Mouse (Mus musculus) thymus, adult 2 months (tissue): ENCODE results near the gene Cmss1. TPM values are rescaled to one million over a fixed set of nuclear protein-coding genes. Genes with fewer than 3 reads are reported as not detected.

ENCODE experiments used
- DNase-seq: peaks from one replicate; pipeline ENCODE4 v3.0.0; 2021
- H3K27ac ChIP-seq: fragments of 200-500 bp; 2 replicates; pipeline ENCODE4 v1.5.1; 2012; ENCODE audit warnings: low read length, control low read depth; ENCODE audit not compliant: control insufficient read depth, insufficient read depth
- H3K27me3 ChIP-seq: fragments of 200-500 bp; 2 replicates; pipeline ENCODE4 v1.6.1; 2012; ENCODE audit warnings: mild to moderate bottlenecking, low read length, moderate library complexity, mixed read lengths; ENCODE audit not compliant: control insufficient read depth, insufficient read depth
- H3K36me3 ChIP-seq: fragments of 200-500 bp; 2 replicates; pipeline ENCODE4 v1.6.1; 2012; ENCODE audit warnings: mild to moderate bottlenecking, low read length, moderate library complexity; ENCODE audit not compliant: control insufficient read depth, insufficient read depth
- H3K4me1 ChIP-seq: fragments of 200-500 bp; replicated peaks from 2 replicates; pipeline ENCODE4 v1.6.1; 2012; ENCODE audit warnings: low read length; ENCODE audit not compliant: control insufficient read depth, insufficient read depth
- H3K4me3 ChIP-seq: fragments of 200-500 bp; 2 replicates; pipeline ENCODE4 v1.5.1; 2012; ENCODE audit warnings: mild to moderate bottlenecking, low read length, control low read depth, moderate library complexity; ENCODE audit not compliant: control insufficient read depth, insufficient read depth
- CTCF ChIP-seq: fragments of 200-500 bp; IDR thresholded peaks from 2 replicates; pipeline ENCODE4 v1.5.1; 2012; ENCODE audit warnings: mild to moderate bottlenecking, control low read depth, low read length, moderate library complexity, borderline replicate concordance; ENCODE audit not compliant: control insufficient read depth, poor library complexity, insufficient read depth; ENCODE audit errors: extremely low read depth
- POLR2A ChIP-seq: fragments of 200-500 bp; IDR thresholded peaks from 2 replicates; pipeline ENCODE4 v1.6.1; 2012; ENCODE audit warnings: mild to moderate bottlenecking, low read length, control low read depth, moderate library complexity; ENCODE audit not compliant: control insufficient read depth, poor library complexity, insufficient read depth; ENCODE audit errors: extremely low read depth
- WGBS: fragments of 180-500 bp; shearing (Covaris S2); methylation state at CpG from one replicate; pipeline ENCODE4 v1.1.7; 2018; 5-methylcytosine and 5-hydroxymethylcytosine counted together
- polyA plus RNA-seq: library from polyadenylated mRNA; depleted of rRNA; stranded (reverse); fragments of >200 nt; gene quantifications from 2 replicates; pipeline ENCODE4 v1.2.3, GENCODE M21; 2012

The Cmss1 gene
- polyA plus RNA-seq, 1 experiment: 6.2 TPM

DNA sequence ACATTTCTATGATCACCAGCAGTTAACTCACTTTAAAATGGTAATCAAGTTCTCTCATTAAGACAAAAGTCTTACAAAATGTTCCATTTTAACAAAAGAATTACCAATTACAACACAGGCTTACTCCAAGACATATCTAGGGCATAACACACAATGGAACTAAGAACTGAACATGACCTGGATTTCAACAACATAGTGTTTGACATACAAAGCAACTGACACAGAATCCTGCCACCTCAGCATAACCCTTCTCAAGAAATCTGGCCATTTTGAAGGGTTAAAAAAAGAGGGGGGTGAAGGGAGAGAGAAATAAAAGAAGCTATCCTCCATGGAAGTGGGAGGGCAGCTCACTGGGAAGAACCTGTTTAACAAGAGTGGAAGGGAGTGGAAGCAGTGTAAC lies 5.6 kb downstream of the Cmss1 start:
- H3K4me3 ChIP-seq: no peak overlapping the region
- no peak overlapping the region for H3K27ac ChIP-seq
- H3K36me3 ChIP-seq: no peaks in the 10 kb centered on the region
- no peak for DNase-seq
- TF ChIP-seq CTCF: no peak
- TF ChIP-seq POLR2A: no peak
- H3K4me1 ChIP-seq: no peaks in the 10 kb centered on the region
- H3K27me3 ChIP-seq: no peaks in the 10 kb centered on the region

- H3K27ac ChIP-seq: no peak overlapping the region
- WGBS: 94% methylated on average over 4 of the region's 4 CpGs
- H3K4me3 ChIP-seq: no peak overlapping the region
- TF ChIP-seq CTCF (no peak), POLR2A (no peak)
- H3K36me3 ChIP-seq: no peaks in the 10 kb centered on the region
- H3K4me1 ChIP-seq: no peaks in the 10 kb centered on the region
- DNase-seq: no peak
- H3K27me3 ChIP-seq: no peaks in the 10 kb centered on the region
Observed at GRCm38 (mm10) chr16:57597295-57597957, 9.2 kb downstream of the Cmss1 start.

GRCm38 (mm10) chr16:57593422-57594157 lies 13.1 kb downstream of the Cmss1 start:
- peak; percentile 20 for DNase-seq
- H3K27me3 ChIP-seq: no peaks in the 10 kb centered on the region
- no peaks in the 10 kb centered on the region for H3K36me3 ChIP-seq
- TF ChIP-seq POLR2A (no peak), CTCF (no peak)
- no peak overlapping the region for H3K27ac ChIP-seq
- H3K4me1 ChIP-seq: no peaks in the 10 kb centered on the region
- WGBS: 52% methylated on average over 7 of the region's 7 CpGs
- no peak overlapping the region for H3K4me3 ChIP-seq

DNA sequence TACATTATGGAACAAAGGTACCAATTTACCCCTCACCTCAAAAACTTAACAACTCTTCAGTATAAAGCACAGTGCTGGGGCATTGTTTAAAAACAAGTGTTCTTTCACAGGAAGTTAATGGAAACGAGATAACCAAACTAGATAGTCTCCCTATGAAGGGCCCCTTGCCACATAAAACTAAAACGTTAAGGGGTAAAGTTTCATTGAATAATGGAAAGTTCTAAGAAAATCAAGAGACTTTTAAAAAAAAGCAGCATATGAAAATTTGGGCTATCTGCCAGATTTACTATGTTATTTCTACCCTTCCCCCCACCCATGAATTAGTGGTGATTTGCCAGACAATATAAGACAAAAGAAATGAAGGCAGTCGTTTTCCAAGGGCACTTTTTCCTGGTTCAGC lies 21.5 kb downstream of the Cmss1 start:
- 1% methylated on average over 3 of the region's 3 CpGs for WGBS
- Histone ChIP-seq H3K4me1 (no peaks in the 10 kb centered on the region), H3K27ac (no peak overlapping the region), H3K36me3 (no peaks in the 10 kb centered on the region), H3K27me3 (no peaks in the 10 kb centered on the region), H3K4me3 (no peak overlapping the region)
- DNase-seq: no peak
- TF ChIP-seq CTCF (no peak), POLR2A (no peak)

DNA sequence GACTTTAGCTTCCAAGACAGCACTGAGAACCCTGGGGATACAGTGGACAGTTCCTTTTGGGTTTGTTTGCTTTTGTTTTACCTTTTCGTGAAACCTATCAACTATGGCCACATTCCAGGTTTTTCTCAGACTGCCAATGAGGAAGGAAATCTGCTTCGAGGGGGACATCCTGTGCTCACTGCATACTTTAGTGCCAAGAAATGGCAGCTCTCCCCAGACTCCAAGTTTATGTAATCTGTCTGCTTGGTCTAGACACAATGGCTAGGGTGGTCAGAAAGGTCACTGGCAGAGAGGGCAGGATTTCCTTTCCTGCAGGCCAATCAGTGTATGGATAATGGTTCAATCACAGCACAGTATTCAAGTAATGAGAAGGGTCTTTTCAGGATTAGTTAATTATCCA lies 24.7 kb downstream of the Cmss1 start:
- no peak for TF ChIP-seq POLR2A
- TF ChIP-seq CTCF: no peak
- DNase-seq: no peak
- Histone ChIP-seq H3K4me1 (no peaks in the 10 kb centered on the region), H3K36me3 (no peaks in the 10 kb centered on the region), H3K27ac (no peak overlapping the region), H3K4me3 (no peak overlapping the region), H3K27me3 (no peaks in the 10 kb centered on the region)
- 66% methylated on average over 2 of the region's 2 CpGs for WGBS

GRCm38 (mm10) chr16:57580041-57580440 lies 26.6 kb downstream of the Cmss1 start:
- WGBS: 67% methylated on average over 7 of the region's 7 CpGs
- H3K4me1 ChIP-seq: no peaks in the 10 kb centered on the region
- no peaks in the 10 kb centered on the region for H3K36me3 ChIP-seq
- no peak for DNase-seq
- H3K27ac ChIP-seq: no peak overlapping the region
- TF ChIP-seq CTCF: no peak
- no peak for TF ChIP-seq POLR2A
- H3K4me3 ChIP-seq: no peak overlapping the region
- no peaks in the 10 kb centered on the region for H3K27me3 ChIP-seq

GRCm38 (mm10) chr16:57577519-57577918 lies 29.1 kb downstream of the Cmss1 start:
- Histone ChIP-seq H3K27ac (no peak overlapping the region), H3K27me3 (no peaks in the 10 kb centered on the region), H3K4me3 (no peak overlapping the region), H3K4me1 (no peaks in the 10 kb centered on the region), H3K36me3 (no peaks in the 10 kb centered on the region)
- no peak for TF ChIP-seq POLR2A
- TF ChIP-seq CTCF: no peak
- DNase-seq: no peak
- WGBS: 85% methylated on average over 1 of the region's 1 CpGs
